Mouse (Mus musculus) forebrain, embryonic 16.5 days (tissue): Measurements from ENCODE around the gene Dzip1. TPM values are rescaled to one million over a fixed set of nuclear protein-coding genes. Genes with fewer than 3 reads are reported as not detected.

ENCODE experiments used
- ATAC-seq: fragments of 200-750 bp; cut with Nextera tagmentation; 2 replicates; pipeline ENCODE4 v1.8.0; 2017; ENCODE audit warnings: mild to moderate bottlenecking, moderate library complexity
- H3K27ac ChIP-seq: fragments of 300-500 bp; sonication (generic); 2 replicates; pipeline ENCODE4 v1.5.1; 2014; ENCODE audit warnings: low read length, control low read depth
- H3K27me3 ChIP-seq: fragments of 300-500 bp; sonication (generic); replicated peaks from 2 replicates; pipeline ENCODE4 v1.6.1; 2014; ENCODE audit warnings: low read length; ENCODE audit not compliant: control insufficient read depth, insufficient read depth
- H3K36me3 ChIP-seq: fragments of 300-500 bp; sonication (generic); 2 replicates; pipeline ENCODE4 v1.6.1; 2014; ENCODE audit not compliant: control insufficient read depth, insufficient read depth
- H3K4me1 ChIP-seq: fragments of 300-500 bp; sonication (generic); replicated peaks from 2 replicates; pipeline ENCODE4 v1.6.1; 2014; ENCODE audit warnings: low read length; ENCODE audit not compliant: control insufficient read depth, insufficient read depth
- H3K4me2 ChIP-seq: fragments of 300-500 bp; sonication (generic); 2 replicates; pipeline ENCODE4 v1.6.1; 2014; ENCODE audit warnings: mild to moderate bottlenecking, low read length, control low read depth
- H3K4me3 ChIP-seq: fragments of 300-500 bp; sonication (generic); replicated peaks from 2 replicates; pipeline ENCODE4 v1.5.1; 2014; ENCODE audit warnings: mild to moderate bottlenecking, low read length, control low read depth
- H3K9ac ChIP-seq: fragments of 300-500 bp; sonication (generic); replicated peaks from 2 replicates; pipeline ENCODE4 v1.6.1; 2014; ENCODE audit warnings: low read depth, low read length, control low read depth
- H3K9me3 ChIP-seq: fragments of 300-500 bp; sonication (generic); 2 replicates; pipeline ENCODE4 v1.6.1; 2016; ENCODE audit warnings: low read length; ENCODE audit not compliant: control insufficient read depth
- WGBS: fragments of 180-500 bp; shearing (Covaris S2); extraction: QIAGEN DNeasy Blood & Tissue Kit; methylation state at CpG from one replicate; pipeline ENCODE4 v1.1.7; 2014; 5-methylcytosine and 5-hydroxymethylcytosine counted together
- polyA plus RNA-seq: library from polyadenylated mRNA; unstranded; fragments of >200 nt; fragmentation: Nextera tagmentation; extraction: Ambion mirVana; gene quantifications from 2 replicates; pipeline ENCODE4 v1.2.1, GENCODE M21; 2015

Dzip1 gene
- 42.3 and 46.7 TPM in 2 replicates for polyA plus RNA-seq

DNA sequence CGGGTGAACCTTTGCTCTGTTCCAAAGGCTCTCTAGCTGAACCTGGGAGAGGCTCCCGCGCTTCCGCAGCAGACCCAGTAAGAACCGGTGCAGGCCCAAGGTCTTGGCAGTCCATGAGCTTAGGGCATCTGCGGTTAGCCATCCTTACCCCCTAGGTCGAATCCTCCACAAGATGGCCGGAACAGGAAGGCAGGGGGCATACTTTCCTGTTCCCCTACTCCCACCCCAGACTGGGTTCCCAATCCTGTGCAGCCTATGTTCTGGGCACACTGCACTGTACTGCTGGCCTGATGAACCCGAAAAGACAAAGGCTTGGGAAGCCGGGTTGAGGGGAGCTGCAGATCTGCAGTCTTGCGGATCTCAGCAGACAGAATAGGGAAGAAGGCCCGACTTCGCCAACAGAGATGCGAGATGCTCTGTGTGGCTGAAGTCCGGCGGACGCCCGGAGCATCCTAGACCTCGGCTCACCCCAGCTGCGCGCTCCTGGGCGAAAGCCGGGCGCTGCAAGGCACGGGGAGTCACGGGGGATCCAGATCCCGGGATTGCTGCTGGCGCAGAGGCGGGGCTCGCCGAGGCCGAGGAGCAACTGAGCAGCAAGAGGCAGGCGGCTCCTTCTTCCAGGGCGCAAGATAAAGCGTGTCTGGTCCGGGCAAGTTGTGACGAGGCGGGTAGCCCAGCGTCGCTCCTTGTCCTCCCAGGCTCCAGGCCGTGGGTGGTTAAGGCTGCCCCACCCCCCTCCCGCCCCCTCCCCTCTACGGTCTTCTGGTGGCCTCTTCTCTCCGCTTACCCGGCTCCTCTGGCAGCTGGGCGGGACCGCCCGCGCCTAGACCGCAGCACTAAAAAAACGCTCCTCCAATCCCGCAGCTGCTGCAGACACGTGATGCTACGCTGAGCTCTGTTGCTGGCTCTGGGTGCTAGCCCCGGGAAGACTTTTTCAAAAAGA, at the start of gene Dzip1:
Dzip1 (minus strand) TSS at position 788 of the 943 bp plus-strand sequence.
- H3K9ac ChIP-seq = peak within 1 kb of the TSS; percentile 85
- H3K36me3 ChIP-seq = no peaks in the 10 kb centered on the region
- no peaks in the 10 kb centered on the region for H3K9me3 ChIP-seq
- no peaks in the 10 kb centered on the region for H3K27me3 ChIP-seq
- ATAC-seq = peak; percentile 98
- H3K4me2 ChIP-seq = peak within 1 kb of the TSS; percentile 90
- WGBS = under 1% methylated on average over 53 of the region's 55 CpGs
- peak within 1 kb of the TSS; percentile 68 for H3K4me3 ChIP-seq
- H3K27ac ChIP-seq = peak within 1 kb of the TSS; percentile 84
- H3K4me1 ChIP-seq = peaks cover 47% of the 10 kb centered on the region

DNA sequence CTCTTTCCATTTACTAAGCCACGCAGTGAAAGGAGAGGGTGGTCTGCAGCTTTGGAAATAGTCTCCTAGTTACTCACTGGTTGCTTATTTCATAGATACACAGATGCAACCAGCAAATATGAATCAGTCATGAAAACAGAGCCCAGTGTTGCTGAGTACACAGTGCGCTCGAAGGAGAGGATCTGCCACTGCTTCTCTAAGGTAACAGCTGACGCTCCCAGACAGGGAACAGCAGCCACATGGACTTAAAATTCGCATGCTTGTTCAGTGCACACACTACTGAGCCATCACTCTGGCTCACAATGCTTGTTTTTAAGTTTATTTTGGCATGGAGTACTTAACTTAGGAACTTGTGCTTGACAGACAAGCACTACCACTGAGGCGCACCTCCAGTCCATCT, 47.0 kb upstream of the Dzip1 start:
- WGBS = 91% methylated on average over 6 of the region's 6 CpGs
- Histone ChIP-seq H3K9me3 (no peaks in the 10 kb centered on the region), H3K4me3 (no peak overlapping the region), H3K9ac (no peak overlapping the region), H3K36me3 (peaks cover 8% of the 10 kb centered on the region), H3K4me2 (no peak overlapping the region), H3K27ac (no peak overlapping the region), H3K4me1 (no peaks in the 10 kb centered on the region), H3K27me3 (no peaks in the 10 kb centered on the region)
- no peak for ATAC-seq

DNA sequence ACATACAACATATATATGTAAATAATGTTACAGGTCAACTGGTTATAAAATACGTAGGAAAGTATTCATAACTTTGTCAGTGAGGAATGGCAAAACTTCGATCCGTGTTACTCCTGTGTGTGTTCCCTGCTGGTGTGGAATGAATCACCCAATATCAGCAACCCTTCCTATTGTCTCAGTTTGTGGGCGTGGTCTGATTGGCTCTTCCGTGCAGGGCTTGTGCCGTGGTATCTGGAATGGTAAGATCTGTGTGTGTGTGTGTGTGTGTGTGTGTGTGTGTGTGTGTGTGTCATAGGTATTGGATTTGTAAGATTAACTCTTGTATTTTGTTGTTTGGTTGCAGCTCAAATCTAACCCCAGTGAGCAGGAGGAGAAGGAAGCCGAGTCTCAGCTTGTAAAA, 42.4 kb upstream of the Dzip1 start:
- no peak for ATAC-seq
- 87% methylated on average over 7 of the region's 7 CpGs for WGBS

DNA sequence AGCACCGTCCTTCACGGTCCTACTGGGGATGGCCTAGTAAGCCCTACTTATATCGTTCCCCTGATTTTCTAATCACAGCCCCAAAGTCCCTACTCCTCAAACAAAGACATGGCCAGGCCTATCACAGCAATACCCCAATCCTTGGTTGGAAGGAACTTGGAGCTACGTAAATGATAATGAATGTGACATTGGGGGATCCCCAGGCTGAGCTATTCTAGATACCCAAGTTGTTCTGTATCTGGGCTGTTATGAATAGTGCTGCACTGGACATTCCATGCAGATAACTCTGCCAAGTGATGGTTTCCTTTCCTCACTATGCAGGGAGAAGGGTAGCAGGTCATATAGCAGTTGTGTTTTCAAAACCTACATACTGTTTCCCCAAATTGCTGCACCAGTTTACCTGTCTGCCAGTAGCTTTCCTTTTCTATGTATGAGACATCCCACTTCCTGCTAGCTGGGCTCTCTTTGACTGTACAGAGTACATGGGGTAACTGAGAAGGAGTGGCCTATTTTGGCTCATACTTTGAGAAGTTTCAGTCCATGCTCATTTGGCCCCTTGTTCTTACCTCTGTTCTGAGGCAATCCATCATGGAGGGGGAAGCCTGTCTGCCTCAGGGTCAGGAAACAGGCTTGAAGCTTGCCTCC, 40.2 kb upstream of the Dzip1 start:
- Histone ChIP-seq H3K4me3 (no peak overlapping the region), H3K36me3 (peaks cover 9% of the 10 kb centered on the region), H3K4me1 (no peaks in the 10 kb centered on the region), H3K9me3 (no peaks in the 10 kb centered on the region), H3K4me2 (no peak overlapping the region), H3K9ac (no peak overlapping the region), H3K27me3 (no peaks in the 10 kb centered on the region), H3K27ac (no peak overlapping the region)
- no peak for ATAC-seq
- 93% methylated on average over 4 of the region's 4 CpGs for WGBS

More for the DNA sequence above, 42.4 kb upstream of the Dzip1 start:
- Histone ChIP-seq H3K9me3 (no peaks in the 10 kb centered on the region), H3K27me3 (no peaks in the 10 kb centered on the region), H3K4me1 (no peaks in the 10 kb centered on the region), H3K36me3 (peaks cover 8% of the 10 kb centered on the region), H3K9ac (no peak overlapping the region), H3K4me2 (no peak overlapping the region), H3K4me3 (no peak overlapping the region), H3K27ac (no peak overlapping the region)

DNA sequence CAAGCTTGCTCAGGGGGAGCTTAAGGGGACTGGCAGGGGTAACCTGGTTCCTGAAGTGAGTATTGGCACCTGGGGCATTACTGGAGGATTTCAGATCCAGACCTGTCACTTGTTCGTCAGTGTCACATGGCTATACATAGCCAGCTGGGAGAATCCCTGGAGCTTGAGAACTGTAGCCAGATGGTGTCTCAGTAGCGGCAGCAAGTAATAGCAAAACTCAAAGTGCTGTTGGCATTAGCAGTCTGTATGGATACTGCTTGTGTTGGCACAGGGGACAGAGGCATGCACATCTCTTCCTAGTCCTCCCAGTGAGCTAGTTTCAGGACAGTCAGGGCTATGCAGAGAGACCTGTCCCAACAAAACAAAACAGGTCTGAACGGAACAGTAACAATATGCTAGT, 32.8 kb upstream of the Dzip1 start:
- Histone ChIP-seq H3K27me3 (no peaks in the 10 kb centered on the region), H3K4me1 (no peaks in the 10 kb centered on the region; the same call in 1 of the 2 replicates), H3K4me3 (no peak overlapping the region), H3K9ac (no peak overlapping the region), H3K27ac (no peak overlapping the region), H3K4me2 (no peak overlapping the region), H3K36me3 (peaks cover 14% of the 10 kb centered on the region), H3K9me3 (no peaks in the 10 kb centered on the region)
- peak; percentile 64 for ATAC-seq
- 79% methylated on average over 3 of the region's 3 CpGs for WGBS

DNA sequence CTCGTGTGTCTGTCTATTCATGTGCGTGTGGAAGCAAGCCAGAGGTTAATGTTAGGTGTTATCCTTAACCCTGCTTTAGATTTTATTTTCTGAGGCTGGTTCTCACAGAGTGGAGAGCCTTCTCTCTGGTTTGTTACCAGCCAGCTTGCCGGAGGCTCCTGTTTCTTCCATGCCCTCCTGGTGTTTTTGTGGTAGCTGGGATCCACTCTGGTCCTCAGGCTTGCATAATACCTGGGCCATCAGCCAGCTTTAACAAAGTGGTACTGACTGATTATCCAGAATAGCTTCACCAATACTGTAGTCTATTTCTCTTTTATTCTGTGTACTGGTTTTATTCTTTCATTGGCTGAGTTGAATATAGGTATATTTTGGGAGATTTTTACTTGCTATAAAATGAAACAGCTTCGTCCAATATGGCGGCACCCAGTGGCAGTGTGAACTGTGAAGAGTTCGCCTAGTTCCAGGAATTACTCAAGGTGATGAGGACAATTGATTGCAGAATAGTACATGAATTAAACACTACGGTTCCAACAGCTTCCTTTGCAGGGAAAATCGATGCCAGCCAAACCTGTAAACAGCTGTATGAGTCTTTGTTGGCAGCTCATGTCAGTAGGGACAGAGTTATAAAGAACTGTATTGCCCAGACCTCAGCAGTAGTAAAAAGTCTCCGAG, 26.8 kb upstream of the Dzip1 start:
- 91% methylated on average over 9 of the region's 9 CpGs for WGBS
- Histone ChIP-seq H3K4me2 (no peak overlapping the region), H3K4me3 (no peak overlapping the region), H3K27me3 (no peaks in the 10 kb centered on the region), H3K4me1 (no peaks in the 10 kb centered on the region), H3K9me3 (no peaks in the 10 kb centered on the region), H3K9ac (no peak overlapping the region), H3K27ac (no peak overlapping the region), H3K36me3 (no peaks in the 10 kb centered on the region)
- ATAC-seq = no peak

DNA sequence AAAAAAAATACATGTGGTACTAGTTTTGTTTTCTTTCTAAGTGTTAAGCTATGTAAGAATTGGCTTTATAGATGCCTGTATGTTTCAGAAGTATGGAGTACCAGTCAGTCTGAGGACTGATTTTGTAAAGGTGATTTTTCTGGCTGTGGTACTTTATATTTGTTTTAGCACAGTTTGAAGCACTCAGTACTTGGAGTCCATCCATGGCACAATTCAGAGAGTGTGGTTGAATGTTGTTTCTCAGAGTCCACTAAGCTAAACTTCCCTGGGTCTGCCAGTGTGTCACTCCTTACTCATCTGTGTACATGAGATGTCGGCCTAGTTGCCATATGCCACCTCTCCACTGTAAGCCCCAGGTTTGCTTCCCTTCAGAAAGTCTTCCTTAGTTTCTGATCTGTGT, 23.6 kb upstream of the Dzip1 start:
- no peaks in the 10 kb centered on the region for H3K36me3 ChIP-seq
- H3K4me3 ChIP-seq = no peak overlapping the region
- ATAC-seq = no peak
- H3K9me3 ChIP-seq = no peaks in the 10 kb centered on the region
- 88% methylated on average over 1 of the region's 1 CpGs for WGBS
- H3K27ac ChIP-seq = no peak overlapping the region
- H3K4me1 ChIP-seq = no peaks in the 10 kb centered on the region
- H3K27me3 ChIP-seq = no peaks in the 10 kb centered on the region
- H3K9ac ChIP-seq = no peak overlapping the region
- no peak overlapping the region for H3K4me2 ChIP-seq

DNA sequence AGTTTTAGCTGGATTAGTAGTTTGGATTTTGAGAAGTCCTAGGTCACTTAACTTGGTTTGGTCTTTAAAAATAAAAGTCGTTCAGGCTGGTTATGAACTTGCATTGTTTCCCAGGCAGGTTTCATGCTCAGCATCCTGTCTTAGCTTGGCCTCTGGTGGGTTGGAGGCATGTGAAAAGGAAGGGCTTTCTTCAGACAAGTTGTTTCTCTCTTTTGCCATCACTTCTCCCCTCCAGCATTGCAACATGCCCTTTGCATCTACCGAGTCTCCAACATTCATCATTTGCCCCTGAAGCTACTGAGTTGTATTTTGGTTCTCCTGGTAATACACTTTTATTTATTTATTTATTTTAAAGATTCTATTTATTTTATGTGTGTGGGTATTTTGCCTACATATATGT, 19.4 kb upstream of the Dzip1 start:
- Histone ChIP-seq H3K9me3 (no peaks in the 10 kb centered on the region), H3K27ac (no peak overlapping the region), H3K36me3 (no peaks in the 10 kb centered on the region), H3K4me1 (0 out of 2 replicates have a peak, but pooled peaks cover 2% of the 10 kb centered on the region), H3K4me2 (no peak overlapping the region), H3K4me3 (no peak overlapping the region), H3K27me3 (no peaks in the 10 kb centered on the region), H3K9ac (no peak overlapping the region)
- no peak for ATAC-seq
- 92% methylated on average over 2 of the region's 2 CpGs for WGBS

DNA sequence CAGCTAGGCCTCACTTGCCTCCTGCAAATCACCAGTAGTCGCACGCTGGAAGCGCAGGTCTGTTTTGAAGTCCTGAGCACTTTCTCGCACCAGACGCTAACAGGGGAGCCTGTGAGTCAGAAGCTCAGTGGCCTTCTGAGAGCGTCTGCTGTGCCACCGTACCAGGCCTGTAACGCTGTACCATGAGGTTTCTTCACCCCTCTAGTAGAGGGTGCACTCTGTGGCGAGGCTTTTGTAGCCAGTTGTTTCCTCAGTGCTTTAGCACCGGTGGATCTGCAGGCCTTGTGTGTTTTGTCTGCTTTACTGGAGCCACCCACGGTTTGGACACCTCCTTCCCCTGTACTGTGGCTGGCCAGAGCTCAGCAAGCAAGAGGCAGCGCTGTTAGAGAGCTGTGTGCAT, 16.8 kb upstream of the Dzip1 start:
- no peaks in the 10 kb centered on the region for H3K27me3 ChIP-seq

More for the DNA sequence above, 16.8 kb upstream of the Dzip1 start:
- Histone ChIP-seq H3K4me2 (no peak overlapping the region), H3K9ac (no peak overlapping the region), H3K27ac (no peak overlapping the region), H3K9me3 (no peaks in the 10 kb centered on the region), H3K4me3 (no peak overlapping the region), H3K4me1 (peaks cover 10% of the 10 kb centered on the region), H3K36me3 (no peaks in the 10 kb centered on the region)
- ATAC-seq = no peak
- WGBS = 37% methylated on average over 12 of the region's 12 CpGs
